Mouse (Mus musculus): ENCODE measurements at regions not wholly inside any gene's neighbourhood (a gene's known extent, or its start where the extent isn't known, plus 50 kb on each side); places are given as distances from the start of the nearest gene placed in this dataset.

DNA sequence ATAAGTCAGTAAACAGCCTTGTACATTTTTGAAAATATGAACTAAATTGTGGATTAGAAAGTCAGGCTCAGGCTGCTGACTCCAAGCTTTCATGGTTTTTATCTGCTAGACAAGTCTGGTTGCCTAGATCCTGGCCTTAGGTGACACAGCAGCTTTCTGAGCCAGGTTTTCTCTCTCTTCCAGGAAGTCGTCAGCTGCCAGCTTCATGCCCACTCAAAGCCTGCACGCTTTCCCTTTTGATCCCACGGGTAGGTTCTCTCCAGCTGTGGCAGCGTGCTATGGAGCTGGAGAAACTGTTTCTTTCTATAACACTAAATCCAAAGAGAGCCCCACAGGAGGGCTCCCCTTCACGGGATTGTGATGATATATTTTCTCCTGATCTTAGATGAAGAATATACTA, 426.7 kb upstream of the Pou3f2 start:
- TF ChIP-seq BHLHE40 (IDR thresholded peaks at IDR 0.05; ENCODE audit: borderline replicate concordance, low read depth, low read length), result no peak
- TF ChIP-seq CHD2 (IDR thresholded peaks at IDR 0.05; ENCODE audit: low read length), result no peak
- TF ChIP-seq USF2 (IDR thresholded peaks at IDR 0.05; ENCODE audit: borderline replicate concordance in 1 of 2, insufficient read depth in 1 of 2, low read depth in 1 of 2, low read length in 2 of 2), result no peak
- no peak for TF ChIP-seq POLR2AphosphoS5 (IDR thresholded peaks at IDR 0.05; ENCODE audit: borderline replicate concordance, low read depth, low read length)
- TF ChIP-seq MEF2A (IDR thresholded peaks at IDR 0.05; ENCODE audit: extremely low read depth, insufficient replicate concordance, low read depth, low read length, poor library complexity, severe bottlenecking), result no peak
- TF ChIP-seq TAL1 (IDR thresholded peaks at IDR 0.05; ENCODE audit: low read length), result no peak
- no peak for TF ChIP-seq MYC (IDR thresholded peaks at IDR 0.05; ENCODE audit: low read depth, low read length)
- TF ChIP-seq POLR2A (IDR thresholded peaks at IDR 0.05; ENCODE audit: control insufficient read depth in 1 of 2, insufficient read depth in 1 of 2, low read depth in 1 of 2, low read length in 2 of 2, poor library complexity in 1 of 2), result no peak
- TF ChIP-seq KAT2A (conservative IDR thresholded peaks at IDR 0.05; ENCODE audit: low read depth, low read length), result no peak
- TF ChIP-seq USF1 (IDR thresholded peaks at IDR 0.05; ENCODE audit: low read depth, low read length), result no peak
- TF ChIP-seq SMC3 (IDR thresholded peaks at IDR 0.05; ENCODE audit: low read depth, low read length), result no peak
- TF ChIP-seq ZKSCAN1 (IDR thresholded peaks at IDR 0.05; ENCODE audit: low read depth, low read length), result no peak

Data from MEL (cell line).